Mouse (Mus musculus): Measurements from ENCODE around the gene Otc. TPM values are rescaled to one million over a fixed set of nuclear protein-coding genes. Genes with fewer than 3 reads are reported as not detected.

Otc gene
- polyA plus RNA-seq (2015; fragmentation: Nextera tagmentation; extraction: Ambion mirVana) = not detected in 2 replicates

- ATAC-seq = peak; percentile 82
- Histone ChIP-seq H3K4me3 (replicated peaks; ENCODE audit: low read length) (no peak within 1 kb of the TSS), H3K36me3 (ENCODE audit: control insufficient read depth, insufficient read depth) (no peaks in the 10 kb centered on the region), H3K4me1 (replicated peaks; ENCODE audit: control insufficient read depth, insufficient read depth, low read length) (no peaks in the 10 kb centered on the region), H3K27me3 (replicated peaks; ENCODE audit: control insufficient read depth, insufficient read depth, low read length) (no peaks in the 10 kb centered on the region), H3K9ac (replicated peaks; ENCODE audit: low read depth, low read length) (no peak within 1 kb of the TSS), H3K9me3 (ENCODE audit: control insufficient read depth, low read length) (no peaks in the 10 kb centered on the region), H3K27ac (ENCODE audit: low read length) (no peak within 1 kb of the TSS), H3K4me2 (ENCODE audit: low read length) (no peak within 1 kb of the TSS)
- 41% methylated on average over 2 of the region's 2 CpGs for WGBS
These were observed at the start of gene Otc for GRCm38 (mm10) chrX:10251852-10252504. TSS of gene Otc (plus strand) at chrX:10252305.

GRCm38 (mm10) chrX:10205937-10206336, 46.2 kb upstream of the Otc start:
- no peak overlapping the region for H3K4me2 ChIP-seq (ENCODE audit: low read length)
- H3K4me1 ChIP-seq (replicated peaks; ENCODE audit: control insufficient read depth, insufficient read depth, low read length) = no peaks in the 10 kb centered on the region
- H3K9me3 ChIP-seq (ENCODE audit: control insufficient read depth, low read length) = no peaks in the 10 kb centered on the region
- H3K4me3 ChIP-seq (replicated peaks; ENCODE audit: low read length) = no peak overlapping the region
- H3K36me3 ChIP-seq (ENCODE audit: control insufficient read depth, insufficient read depth) = 0 out of 2 replicates have a peak, but pooled peaks cover 2% of the 10 kb centered on the region
- no peak overlapping the region for H3K27ac ChIP-seq (ENCODE audit: low read length)
- H3K9ac ChIP-seq (replicated peaks; ENCODE audit: low read depth, low read length) = no peak overlapping the region
- ATAC-seq = no peak
- H3K27me3 ChIP-seq (replicated peaks; ENCODE audit: control insufficient read depth, insufficient read depth, low read length) = no peaks in the 10 kb centered on the region
- 88% methylated on average over 5 of the region's 5 CpGs for WGBS

GRCm38 (mm10) chrX:10215972-10216371, 36.1 kb upstream of the Otc start:
- peak; percentile 1; the same call in 1 of the 2 replicates for ATAC-seq
- peak overlapping the region; percentile 58 for H3K4me3 ChIP-seq (replicated peaks; ENCODE audit: low read length)
- no peaks in the 10 kb centered on the region for H3K27me3 ChIP-seq (replicated peaks; ENCODE audit: control insufficient read depth, insufficient read depth, low read length)
- H3K9me3 ChIP-seq (ENCODE audit: control insufficient read depth, low read length) = no peaks in the 10 kb centered on the region
- H3K4me1 ChIP-seq (replicated peaks; ENCODE audit: control insufficient read depth, insufficient read depth, low read length) = no peaks in the 10 kb centered on the region
- H3K4me2 ChIP-seq (ENCODE audit: low read length) = peak overlapping the region; percentile 51
- peak overlapping the region; percentile 49 for H3K9ac ChIP-seq (replicated peaks; ENCODE audit: low read depth, low read length)
- WGBS = 20% methylated on average over 16 of the region's 16 CpGs
- H3K36me3 ChIP-seq (ENCODE audit: control insufficient read depth, insufficient read depth) = peaks cover 2% of the 10 kb centered on the region; the same call in 1 of the 2 replicates
- peak overlapping the region; percentile 49 for H3K27ac ChIP-seq (ENCODE audit: low read length)

GRCm38 (mm10) chrX:10216410-10216949, 35.6 kb upstream of the Otc start, which contains the start of gene Rpgr:
TSS of gene Rpgr (minus strand) at chrX:10216920.
- peak; percentile 98 for ATAC-seq
- Histone ChIP-seq H3K4me3 (replicated peaks; ENCODE audit: low read length) (peak within 1 kb of the TSS; percentile 58), H3K4me2 (ENCODE audit: low read length) (peak within 1 kb of the TSS; percentile 51), H3K36me3 (ENCODE audit: control insufficient read depth, insufficient read depth) (peaks cover 1% of the 10 kb centered on the region; the same call in 1 of the 2 replicates), H3K9ac (replicated peaks; ENCODE audit: low read depth, low read length) (peak within 1 kb of the TSS; percentile 49), H3K4me1 (replicated peaks; ENCODE audit: control insufficient read depth, insufficient read depth, low read length) (no peaks in the 10 kb centered on the region), H3K9me3 (ENCODE audit: control insufficient read depth, low read length) (no peaks in the 10 kb centered on the region), H3K27me3 (replicated peaks; ENCODE audit: control insufficient read depth, insufficient read depth, low read length) (no peaks in the 10 kb centered on the region), H3K27ac (ENCODE audit: low read length) (peak within 1 kb of the TSS; percentile 49)
- WGBS = 26% methylated on average over 44 of the region's 47 CpGs

- H3K27me3 ChIP-seq (replicated peaks; ENCODE audit: control insufficient read depth, insufficient read depth, low read length) = no peaks in the 10 kb centered on the region
- no peak for ATAC-seq
- no peak overlapping the region for H3K9ac ChIP-seq (replicated peaks; ENCODE audit: low read depth, low read length)
- 61% methylated on average over 6 of the region's 6 CpGs for WGBS
- no peak overlapping the region for H3K4me3 ChIP-seq (replicated peaks; ENCODE audit: low read length)
- no peaks in the 10 kb centered on the region for H3K4me1 ChIP-seq (replicated peaks; ENCODE audit: control insufficient read depth, insufficient read depth, low read length)
- H3K36me3 ChIP-seq (ENCODE audit: control insufficient read depth, insufficient read depth) = no peaks in the 10 kb centered on the region
- H3K9me3 ChIP-seq (ENCODE audit: control insufficient read depth, low read length) = no peaks in the 10 kb centered on the region
- no peak overlapping the region for H3K4me2 ChIP-seq (ENCODE audit: low read length)
- H3K27ac ChIP-seq (ENCODE audit: low read length) = no peak overlapping the region
These were observed 32.8 kb upstream of the Otc start for GRCm38 (mm10) chrX:10219281-10219680.

GRCm38 (mm10) chrX:10233051-10233450, 19.1 kb upstream of the Otc start:
- no peak overlapping the region for H3K27ac ChIP-seq (ENCODE audit: low read length)
- 74% methylated on average over 2 of the region's 2 CpGs for WGBS
- H3K4me3 ChIP-seq (replicated peaks; ENCODE audit: low read length) = no peak overlapping the region
- ATAC-seq = peak; percentile 72
- H3K4me2 ChIP-seq (ENCODE audit: low read length) = no peak overlapping the region
- H3K9ac ChIP-seq (replicated peaks; ENCODE audit: low read depth, low read length) = no peak overlapping the region
- H3K36me3 ChIP-seq (ENCODE audit: control insufficient read depth, insufficient read depth) = no peaks in the 10 kb centered on the region
- H3K9me3 ChIP-seq (ENCODE audit: control insufficient read depth, low read length) = no peaks in the 10 kb centered on the region
- H3K4me1 ChIP-seq (replicated peaks; ENCODE audit: control insufficient read depth, insufficient read depth, low read length) = no peaks in the 10 kb centered on the region
- no peaks in the 10 kb centered on the region for H3K27me3 ChIP-seq (replicated peaks; ENCODE audit: control insufficient read depth, insufficient read depth, low read length)

- ATAC-seq = no peak
- no peak overlapping the region for H3K4me3 ChIP-seq (replicated peaks; ENCODE audit: low read length)
- H3K27me3 ChIP-seq (replicated peaks; ENCODE audit: control insufficient read depth, insufficient read depth, low read length) = no peaks in the 10 kb centered on the region
- no peak overlapping the region for H3K4me2 ChIP-seq (ENCODE audit: low read length)
- H3K36me3 ChIP-seq (ENCODE audit: control insufficient read depth, insufficient read depth) = no peaks in the 10 kb centered on the region
- WGBS = 83% methylated on average over 3 of the region's 3 CpGs
- H3K27ac ChIP-seq (ENCODE audit: low read length) = no peak overlapping the region
- no peak overlapping the region for H3K9ac ChIP-seq (replicated peaks; ENCODE audit: low read depth, low read length)
- no peaks in the 10 kb centered on the region for H3K9me3 ChIP-seq (ENCODE audit: control insufficient read depth, low read length)
- H3K4me1 ChIP-seq (replicated peaks; ENCODE audit: control insufficient read depth, insufficient read depth, low read length) = no peaks in the 10 kb centered on the region
These were observed 17.5 kb upstream of the Otc start for GRCm38 (mm10) chrX:10234617-10235016.

- Histone ChIP-seq H3K4me1 (replicated peaks; ENCODE audit: control insufficient read depth, insufficient read depth, low read length) (no peaks in the 10 kb centered on the region), H3K36me3 (ENCODE audit: control insufficient read depth, insufficient read depth) (no peaks in the 10 kb centered on the region), H3K4me3 (replicated peaks; ENCODE audit: low read length) (no peak overlapping the region), H3K4me2 (ENCODE audit: low read length) (no peak overlapping the region), H3K9ac (replicated peaks; ENCODE audit: low read depth, low read length) (no peak overlapping the region), H3K27me3 (replicated peaks; ENCODE audit: control insufficient read depth, insufficient read depth, low read length) (no peaks in the 10 kb centered on the region), H3K9me3 (ENCODE audit: control insufficient read depth, low read length) (no peaks in the 10 kb centered on the region), H3K27ac (ENCODE audit: low read length) (no peak overlapping the region)
- WGBS = 61% methylated on average over 4 of the region's 4 CpGs
- no peak for ATAC-seq
These were observed 12.6 kb upstream of the Otc start for GRCm38 (mm10) chrX:10239515-10239914.

GRCm38 (mm10) chrX:10243916-10244315, 8.2 kb upstream of the Otc start:
- Histone ChIP-seq H3K36me3 (ENCODE audit: control insufficient read depth, insufficient read depth) (no peaks in the 10 kb centered on the region), H3K9ac (replicated peaks; ENCODE audit: low read depth, low read length) (no peak overlapping the region), H3K27ac (ENCODE audit: low read length) (no peak overlapping the region), H3K9me3 (ENCODE audit: control insufficient read depth, low read length) (no peaks in the 10 kb centered on the region), H3K4me3 (replicated peaks; ENCODE audit: low read length) (no peak overlapping the region), H3K4me1 (replicated peaks; ENCODE audit: control insufficient read depth, insufficient read depth, low read length) (no peaks in the 10 kb centered on the region), H3K4me2 (ENCODE audit: low read length) (no peak overlapping the region), H3K27me3 (replicated peaks; ENCODE audit: control insufficient read depth, insufficient read depth, low read length) (no peaks in the 10 kb centered on the region)
- 83% methylated on average over 3 of the region's 3 CpGs for WGBS
- ATAC-seq = no peak
